Mouse (Mus musculus): ENCODE data around the gene Cyb5d1. TPM values are rescaled to one million over a fixed set of nuclear protein-coding genes. Genes with fewer than 3 reads are reported as not detected.
A peak's percentile ranks its signal among the peaks of the same experiment; 100 is the strongest.

Cyb5d1 gene
- total RNA-seq (2021) = 10 to 100 TPM; 30.2 to 32.2 TPM
- long read RNA-seq, experiment 1, transcript Cyb5d1-201 (4 exons, 753 nt) = major isoform, 8 of 9 reads
- long read RNA-seq, experiment 1, partial matches to known transcripts = 1 of 9 reads
- long read RNA-seq, experiment 1, other reads (novel, unspliced or antisense) = 0 of 9 reads
- long read RNA-seq, experiment 2, transcript Cyb5d1-201 (4 exons, 753 nt) = major isoform, 5 of 7 reads
- long read RNA-seq, experiment 2, partial matches to known transcripts = 0 of 7 reads
- long read RNA-seq, experiment 2, other reads (novel, unspliced or antisense) = 2 of 7 reads

GRCm38 (mm10) chr11:69395235-69395633, at the start of gene Cyb5d1, which contains the start of gene Naa38:
Cyb5d1 (minus strand) TSS chr11:69395631.
Naa38 (plus strand) TSS chr11:69395487.
- peak; percentile 94 to 95 for DNase-seq

- DNase-seq = peak; percentile 38 to 58
Observed at GRCm38 (mm10) chr11:69443328-69443727, 47.9 kb upstream of the Cyb5d1 start.

- DNase-seq = no peak
Observed at GRCm38 (mm10) chr11:69437291-69437690, 41.9 kb upstream of the Cyb5d1 start.

- DNase-seq = no peak
Observed at GRCm38 (mm10) chr11:69433189-69433588, 37.8 kb upstream of the Cyb5d1 start.

- DNase-seq = no peak
Observed at GRCm38 (mm10) chr11:69432640-69432982, 37.2 kb upstream of the Cyb5d1 start.

- peak; percentile 79 to 83 for DNase-seq
Observed at GRCm38 (mm10) chr11:69431829-69432639, 36.6 kb upstream of the Cyb5d1 start.

- no peak for DNase-seq
Observed at GRCm38 (mm10) chr11:69430631-69431030, 35.2 kb upstream of the Cyb5d1 start.

GRCm38 (mm10) chr11:69429313-69429712, 33.9 kb upstream of the Cyb5d1 start:
- DNase-seq = peak; percentile 51 to 76

GRCm38 (mm10) chr11:69428751-69429150, 33.3 kb upstream of the Cyb5d1 start:
- peak in 1 of 2 experiments; percentile 56 for DNase-seq

- no peak for DNase-seq
Observed at GRCm38 (mm10) chr11:69426246-69426645, 30.8 kb upstream of the Cyb5d1 start.

GRCm38 (mm10) chr11:69423885-69424284, 28.5 kb upstream of the Cyb5d1 start:
- no peak for DNase-seq

- DNase-seq = no peak
Observed at GRCm38 (mm10) chr11:69422842-69423241, 27.4 kb upstream of the Cyb5d1 start.

GRCm38 (mm10) chr11:69421131-69421977, 25.9 kb upstream of the Cyb5d1 start:
- DNase-seq = no peak

- DNase-seq = peak in 1 of 2 experiments; percentile 13
Observed at GRCm38 (mm10) chr11:69420554-69421000, 25.1 kb upstream of the Cyb5d1 start.

- peak; percentile 73 to 84 for DNase-seq
Observed at GRCm38 (mm10) chr11:69419813-69420553, 24.6 kb upstream of the Cyb5d1 start.

GRCm38 (mm10) chr11:69419443-69419812, 24.0 kb upstream of the Cyb5d1 start:
- DNase-seq = peak in 1 of 2 experiments; percentile 52

- peak; percentile 93 to 97 for DNase-seq
Observed at GRCm38 (mm10) chr11:69418481-69419442, 23.3 kb upstream of the Cyb5d1 start.

- DNase-seq = peak; percentile 95 to 96
Observed at GRCm38 (mm10) chr11:69417449-69418384, 22.3 kb upstream of the Cyb5d1 start.

- no peak for DNase-seq
Observed at GRCm38 (mm10) chr11:69416921-69417448, 21.6 kb upstream of the Cyb5d1 start.
